Mouse (Mus musculus) A20 (cell line): Measurements from ENCODE around the gene Hexim1.
A peak's percentile ranks its signal among the peaks of the same experiment; 100 is the strongest.

Experiments
- DNase-seq: peaks from one replicate; pipeline ENCODE4 v3.0.0-alpha.2; 2011; ENCODE audit warnings: low read depth, low spot score

The Hexim1 gene

GRCm38 (mm10) chr11:103116959-103117590 is 1.0 kb downstream of the Hexim1 start:
- DNase-seq = no peak

GRCm38 (mm10) chr11:103117591-103118009 is 1.6 kb downstream of the Hexim1 start:
- DNase-seq = no peak

GRCm38 (mm10) chr11:103118866-103119265 is 2.8 kb downstream of the Hexim1 start:
- no peak for DNase-seq

GRCm38 (mm10) chr11:103119609-103120008 is 3.6 kb downstream of the Hexim1 start:
- no peak for DNase-seq

GRCm38 (mm10) chr11:103120315-103120714 is 4.3 kb downstream of the Hexim1 start:
- DNase-seq = no peak

- peak; percentile 80 for DNase-seq
Observed at GRCm38 (mm10) chr11:103131701-103132575, 15.9 kb downstream of the Hexim1 start, which contains the start of gene Hexim2. Hexim2 (plus strand) TSS chr11:103132429.

- peak; percentile 100 for DNase-seq
Observed at GRCm38 (mm10) chr11:103132576-103133455, 16.8 kb downstream of the Hexim1 start.

GRCm38 (mm10) chr11:103133456-103134185 is 17.6 kb downstream of the Hexim1 start:
- DNase-seq = peak; percentile 62

GRCm38 (mm10) chr11:103134221-103134620 is 18.2 kb downstream of the Hexim1 start:
- no peak for DNase-seq

GRCm38 (mm10) chr11:103136039-103136577 is 20.1 kb downstream of the Hexim1 start:
- no peak for DNase-seq

- no peak for DNase-seq
Observed at GRCm38 (mm10) chr11:103139951-103140762, 24.1 kb downstream of the Hexim1 start.

GRCm38 (mm10) chr11:103140763-103141100 is 24.7 kb downstream of the Hexim1 start:
- DNase-seq = no peak

GRCm38 (mm10) chr11:103141101-103141943 is 25.3 kb downstream of the Hexim1 start:
- no peak for DNase-seq

GRCm38 (mm10) chr11:103141944-103142255 is 25.9 kb downstream of the Hexim1 start:
- DNase-seq = no peak

- DNase-seq = no peak
Observed at GRCm38 (mm10) chr11:103142441-103143182, 26.6 kb downstream of the Hexim1 start.

- no peak for DNase-seq
Observed at GRCm38 (mm10) chr11:103144309-103145285, 28.6 kb downstream of the Hexim1 start.

- DNase-seq = no peak
Observed at GRCm38 (mm10) chr11:103146386-103146785, 30.4 kb downstream of the Hexim1 start.
